Mouse (Mus musculus): ENCODE measurements around the gene Reln.
A peak's percentile ranks its signal among the peaks of the same experiment; 100 is the strongest.

The Reln gene

GRCm38 (mm10) chr5:22344556-22344975, at the start of gene Reln:
Gene Reln (minus strand): TSS chr5:22344702.
- no peak for DNase-seq (ENCODE audit: low read depth, low spot score)
- Histone ChIP-seq H3K36me3 (ENCODE audit: control insufficient read depth, insufficient read depth, low read length, poor library complexity, severe bottlenecking) (no peaks in the 10 kb centered on the region), H3K27me3 (ENCODE audit: control insufficient read depth, insufficient read depth, low read length, poor library complexity, severe bottlenecking) (no peaks in the 10 kb centered on the region)

DNA sequence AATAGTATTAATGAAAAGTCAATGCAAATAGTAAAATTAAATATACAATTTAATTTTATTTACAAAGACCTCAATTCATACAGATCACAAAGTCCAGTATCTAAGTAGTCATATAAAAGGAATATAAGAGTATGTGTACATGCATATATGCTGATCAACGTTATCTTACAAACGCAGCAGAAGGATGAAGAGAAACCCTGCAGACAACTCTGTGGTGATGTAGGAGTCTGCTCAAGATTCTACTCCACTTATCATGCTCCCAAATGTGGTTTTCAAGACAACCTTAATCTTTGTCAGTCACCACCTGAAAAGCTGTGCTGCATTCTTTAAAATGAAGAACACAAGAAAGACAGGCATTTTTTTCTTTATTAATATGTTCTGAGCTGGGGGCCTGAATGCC, 44.0 kb upstream of the Reln start:
- DNase-seq (ENCODE audit: low read depth, low spot score): no peak
- no peaks in the 10 kb centered on the region for H3K36me3 ChIP-seq (ENCODE audit: control insufficient read depth, insufficient read depth, low read length, poor library complexity, severe bottlenecking)
- no peaks in the 10 kb centered on the region for H3K27me3 ChIP-seq (ENCODE audit: control insufficient read depth, insufficient read depth, low read length, poor library complexity, severe bottlenecking)

DNA sequence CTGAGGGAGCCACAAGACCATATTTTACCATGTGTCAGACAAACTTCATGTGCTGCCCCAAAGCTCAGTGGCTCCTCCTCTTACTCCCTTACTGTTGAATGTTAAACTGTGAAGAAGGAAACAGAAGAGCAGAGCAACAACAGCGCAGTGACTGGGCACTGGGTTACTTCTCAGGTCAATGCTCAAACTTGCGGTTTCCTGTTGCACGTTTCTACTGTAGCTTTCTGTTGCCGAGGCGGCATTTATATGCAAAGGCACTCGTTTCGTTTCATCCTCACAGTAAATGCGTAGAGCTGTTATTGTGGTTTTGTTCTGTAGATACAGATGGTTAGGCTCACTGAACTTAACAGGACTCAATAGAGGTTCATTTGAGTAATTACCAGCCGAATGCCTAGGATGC, 16.0 kb upstream of the Reln start:
- no peaks in the 10 kb centered on the region for H3K27me3 ChIP-seq (ENCODE audit: control insufficient read depth, insufficient read depth, low read length, poor library complexity, severe bottlenecking)
- DNase-seq (ENCODE audit: low read depth, low spot score): peak; percentile 24
- no peaks in the 10 kb centered on the region for H3K36me3 ChIP-seq (ENCODE audit: control insufficient read depth, insufficient read depth, low read length, poor library complexity, severe bottlenecking)

GRCm38 (mm10) chr5:22348412-22348811, 3.9 kb upstream of the Reln start:
- DNase-seq (ENCODE audit: low read depth, low spot score): no peak
- H3K36me3 ChIP-seq (ENCODE audit: control insufficient read depth, insufficient read depth, low read length, poor library complexity, severe bottlenecking): no peaks in the 10 kb centered on the region
- no peaks in the 10 kb centered on the region for H3K27me3 ChIP-seq (ENCODE audit: control insufficient read depth, insufficient read depth, low read length, poor library complexity, severe bottlenecking)

DNA sequence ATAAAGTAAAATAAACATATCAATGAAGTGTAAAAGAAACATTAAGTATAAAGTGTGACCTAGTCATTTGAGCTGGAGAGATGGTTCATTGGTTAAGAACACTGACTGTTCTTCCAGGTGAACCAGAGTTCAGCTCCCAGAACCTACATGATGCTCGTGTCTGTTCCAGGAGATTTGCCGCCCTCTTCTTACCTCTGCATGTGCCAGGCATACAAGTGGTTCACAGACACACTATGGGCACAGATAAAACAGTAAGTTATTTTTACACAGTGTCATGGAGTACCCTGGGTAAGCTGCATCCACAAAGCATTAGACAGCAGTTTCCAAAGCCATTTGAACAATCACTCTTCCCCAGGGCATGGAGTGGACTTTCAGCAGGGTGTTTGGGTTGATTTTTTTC, 3.2 kb upstream of the Reln start:
- no peaks in the 10 kb centered on the region for H3K36me3 ChIP-seq (ENCODE audit: control insufficient read depth, insufficient read depth, low read length, poor library complexity, severe bottlenecking)
- no peaks in the 10 kb centered on the region for H3K27me3 ChIP-seq (ENCODE audit: control insufficient read depth, insufficient read depth, low read length, poor library complexity, severe bottlenecking)
- DNase-seq (ENCODE audit: low read depth, low spot score): no peak

DNA sequence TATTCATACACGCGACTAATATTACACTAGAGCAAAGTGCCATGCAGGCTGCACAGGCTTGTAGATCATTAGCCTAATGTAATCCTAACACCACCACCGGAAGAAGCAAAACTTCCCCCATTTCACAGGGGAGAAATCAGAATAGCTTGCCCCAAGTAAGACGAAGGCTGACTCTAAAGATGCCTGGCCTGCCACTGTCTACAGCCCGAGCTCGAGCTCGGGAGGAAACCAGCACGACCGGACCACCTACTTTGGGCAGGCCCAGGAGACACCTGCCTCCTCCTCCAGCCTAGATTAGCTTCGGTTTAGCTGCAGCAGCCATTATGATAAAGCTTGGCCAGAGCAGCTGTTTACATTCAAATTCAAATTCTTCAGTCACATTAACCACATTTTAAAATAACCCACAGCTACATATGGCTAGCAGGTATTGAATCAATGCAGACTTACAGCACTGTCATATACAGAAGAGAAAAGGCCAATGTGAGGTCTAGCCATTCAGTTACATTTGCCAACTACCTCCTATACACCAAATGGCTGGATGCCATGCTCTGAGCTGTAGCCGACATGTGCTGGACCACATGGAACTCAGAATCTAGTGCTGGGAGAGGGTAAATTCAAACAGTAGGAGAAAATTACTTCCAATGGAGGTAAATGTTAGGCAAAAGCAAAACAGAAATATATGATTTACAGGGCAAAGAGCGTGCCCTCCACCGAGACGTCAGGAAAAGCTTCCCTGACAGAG, 1.6 kb upstream of the Reln start:
- Histone ChIP-seq H3K36me3 (ENCODE audit: control insufficient read depth, insufficient read depth, low read length, poor library complexity, severe bottlenecking) (no peaks in the 10 kb centered on the region), H3K27me3 (ENCODE audit: control insufficient read depth, insufficient read depth, low read length, poor library complexity, severe bottlenecking) (no peaks in the 10 kb centered on the region)
- no peak for DNase-seq (ENCODE audit: low read depth, low spot score)

GRCm38 (mm10) chr5:22344976-22345651, 612 bp upstream of the Reln start:
- Histone ChIP-seq H3K36me3 (ENCODE audit: control insufficient read depth, insufficient read depth, low read length, poor library complexity, severe bottlenecking) (no peaks in the 10 kb centered on the region), H3K27me3 (ENCODE audit: control insufficient read depth, insufficient read depth, low read length, poor library complexity, severe bottlenecking) (no peaks in the 10 kb centered on the region)
- no peak for DNase-seq (ENCODE audit: low read depth, low spot score)

- DNase-seq (ENCODE audit: low read depth, low spot score): no peak
- no peaks in the 10 kb centered on the region for H3K36me3 ChIP-seq (ENCODE audit: control insufficient read depth, insufficient read depth, low read length, poor library complexity, severe bottlenecking)
- H3K27me3 ChIP-seq (ENCODE audit: control insufficient read depth, insufficient read depth, low read length, poor library complexity, severe bottlenecking): no peaks in the 10 kb centered on the region
Measured at GRCm38 (mm10) chr5:22343843-22344555, 503 bp downstream of the Reln start.

DNA sequence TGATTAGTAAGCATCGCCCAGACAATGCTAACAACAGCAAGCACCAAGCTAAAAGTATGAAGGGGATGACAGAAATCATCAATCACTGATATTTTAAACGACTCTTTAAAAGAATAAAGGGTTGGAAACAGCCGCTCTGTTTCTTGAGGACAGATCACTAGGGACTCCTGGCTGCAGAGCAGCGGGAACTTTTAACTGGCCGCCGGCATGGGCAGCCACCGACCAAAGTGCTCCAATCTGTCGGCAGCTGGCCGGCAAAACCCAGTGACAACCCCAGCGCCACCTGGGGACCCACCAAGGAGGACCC, 1.0 kb downstream of the Reln start:
- DNase-seq (ENCODE audit: low read depth, low spot score): no peak
- H3K36me3 ChIP-seq (ENCODE audit: control insufficient read depth, insufficient read depth, low read length, poor library complexity, severe bottlenecking): no peaks in the 10 kb centered on the region
- no peaks in the 10 kb centered on the region for H3K27me3 ChIP-seq (ENCODE audit: control insufficient read depth, insufficient read depth, low read length, poor library complexity, severe bottlenecking)

GRCm38 (mm10) chr5:22342461-22342860, 2.0 kb downstream of the Reln start:
- Histone ChIP-seq H3K27me3 (ENCODE audit: control insufficient read depth, insufficient read depth, low read length, poor library complexity, severe bottlenecking) (no peaks in the 10 kb centered on the region), H3K36me3 (ENCODE audit: control insufficient read depth, insufficient read depth, low read length, poor library complexity, severe bottlenecking) (no peaks in the 10 kb centered on the region)
- no peak for DNase-seq (ENCODE audit: low read depth, low spot score)

DNA sequence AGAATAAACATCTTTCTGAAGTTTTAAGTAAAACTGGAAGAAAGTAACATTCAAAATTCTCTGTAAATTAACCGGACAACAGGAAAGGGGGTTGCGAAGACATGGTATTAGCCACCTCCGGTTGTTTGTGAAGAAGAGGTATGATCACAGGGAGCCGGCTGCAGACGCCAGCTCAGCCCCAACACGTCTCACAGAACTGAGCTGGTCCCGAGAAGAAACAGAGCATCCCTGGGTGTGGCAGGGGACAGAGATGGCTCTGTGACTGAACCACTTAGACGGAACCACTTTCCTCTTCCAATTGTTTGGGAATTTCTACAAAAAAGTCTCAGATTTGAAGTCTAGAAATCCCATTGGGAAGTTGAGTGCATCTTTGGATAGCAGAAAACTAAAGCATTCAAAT, 3.5 kb downstream of the Reln start:
- DNase-seq (ENCODE audit: low read depth, low spot score): no peak
- H3K36me3 ChIP-seq (ENCODE audit: control insufficient read depth, insufficient read depth, low read length, poor library complexity, severe bottlenecking): no peaks in the 10 kb centered on the region
- no peaks in the 10 kb centered on the region for H3K27me3 ChIP-seq (ENCODE audit: control insufficient read depth, insufficient read depth, low read length, poor library complexity, severe bottlenecking)

- no peak for DNase-seq (ENCODE audit: low read depth, low spot score)
- H3K27me3 ChIP-seq (ENCODE audit: control insufficient read depth, insufficient read depth, low read length, poor library complexity, severe bottlenecking): no peaks in the 10 kb centered on the region; the same call in 1 of the 2 replicates
- H3K36me3 ChIP-seq (ENCODE audit: control insufficient read depth, insufficient read depth, low read length, poor library complexity, severe bottlenecking): no peaks in the 10 kb centered on the region
Measured at GRCm38 (mm10) chr5:22335408-22335807, 9.1 kb downstream of the Reln start.

DNA sequence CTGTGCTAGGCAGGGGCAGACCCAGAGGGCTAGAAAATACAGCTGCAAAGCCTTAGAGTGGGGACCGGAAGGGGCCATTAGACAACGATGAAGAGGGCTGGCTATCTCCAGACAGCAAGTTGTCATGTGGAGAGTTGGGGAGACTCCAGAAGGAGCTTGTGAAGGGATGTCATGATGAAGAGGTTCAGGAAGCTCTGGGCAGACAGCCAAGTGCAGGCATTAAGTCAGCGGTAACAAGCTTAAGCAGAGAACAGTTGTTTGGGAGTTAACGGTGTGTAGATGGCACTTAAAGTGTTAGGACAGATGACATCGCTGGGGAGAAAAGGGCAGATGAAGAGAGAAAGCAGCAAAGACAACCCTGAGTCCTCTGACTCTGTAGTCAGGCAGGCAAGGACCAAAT, 13.7 kb downstream of the Reln start:
- no peak for DNase-seq (ENCODE audit: low read depth, low spot score)
- Histone ChIP-seq H3K36me3 (ENCODE audit: control insufficient read depth, insufficient read depth, low read length, poor library complexity, severe bottlenecking) (no peaks in the 10 kb centered on the region), H3K27me3 (ENCODE audit: control insufficient read depth, insufficient read depth, low read length, poor library complexity, severe bottlenecking) (no peaks in the 10 kb centered on the region; the same call in 1 of the 2 replicates)

- H3K36me3 ChIP-seq (ENCODE audit: control insufficient read depth, insufficient read depth, low read length, poor library complexity, severe bottlenecking): no peaks in the 10 kb centered on the region
- H3K27me3 ChIP-seq (ENCODE audit: control insufficient read depth, insufficient read depth, low read length, poor library complexity, severe bottlenecking): no peaks in the 10 kb centered on the region; the same call in 1 of the 2 replicates
- no peak for DNase-seq (ENCODE audit: low read depth, low spot score)
Measured at GRCm38 (mm10) chr5:22328431-22329359, 15.8 kb downstream of the Reln start.
